Mouse (Mus musculus): Measurements from ENCODE around the gene Stpg3.
A peak's percentile ranks its signal among the peaks of the same experiment; 100 is the strongest.

The Stpg3 gene

GRCm38 (mm10) chr2:25207593-25207992 lies 6.8 kb downstream of the Stpg3 start:
- no peak for DNase-seq (ENCODE audit: low spot score)

- no peak for DNase-seq (ENCODE audit: low spot score)
Observed at GRCm38 (mm10) chr2:25203631-25204214, 10.7 kb downstream of the Stpg3 start.

GRCm38 (mm10) chr2:25200631-25201030 lies 13.8 kb downstream of the Stpg3 start:
- no peak for DNase-seq (ENCODE audit: low spot score)

- no peak for DNase-seq (ENCODE audit: low spot score)
Observed at GRCm38 (mm10) chr2:25197946-25198345, 16.5 kb downstream of the Stpg3 start.

GRCm38 (mm10) chr2:25197191-25197590 lies 17.2 kb downstream of the Stpg3 start:
- no peak for DNase-seq (ENCODE audit: low spot score)

- DNase-seq (ENCODE audit: low spot score), result peak; percentile 73
Observed at GRCm38 (mm10) chr2:25196172-25196954, 18.1 kb downstream of the Stpg3 start, which contains the start of gene Tor4a. Gene Tor4a (minus strand): TSS chr2:25196886.

GRCm38 (mm10) chr2:25195211-25196156 lies 19.0 kb downstream of the Stpg3 start:
- DNase-seq (ENCODE audit: low spot score), result peak; percentile 48

GRCm38 (mm10) chr2:25194486-25195171 lies 19.8 kb downstream of the Stpg3 start:
- DNase-seq (ENCODE audit: low spot score), result no peak

- no peak for DNase-seq (ENCODE audit: low spot score)
Observed at GRCm38 (mm10) chr2:25194006-25194405, 20.4 kb downstream of the Stpg3 start.

GRCm38 (mm10) chr2:25193330-25193770 lies 21.1 kb downstream of the Stpg3 start:
- peak; percentile 78 for DNase-seq (ENCODE audit: low spot score)

GRCm38 (mm10) chr2:25187841-25188240 lies 26.6 kb downstream of the Stpg3 start:
- no peak for DNase-seq (ENCODE audit: low spot score)

GRCm38 (mm10) chr2:25186575-25186930 lies 27.9 kb downstream of the Stpg3 start:
- DNase-seq (ENCODE audit: low spot score), result no peak

- peak; percentile 54 for DNase-seq (ENCODE audit: low spot score)
Observed at GRCm38 (mm10) chr2:25185625-25186574, 28.5 kb downstream of the Stpg3 start.

- no peak for DNase-seq (ENCODE audit: low spot score)
Observed at GRCm38 (mm10) chr2:25184496-25184895, 29.9 kb downstream of the Stpg3 start.

GRCm38 (mm10) chr2:25183336-25183735 lies 31.1 kb downstream of the Stpg3 start:
- no peak for DNase-seq (ENCODE audit: low spot score)

GRCm38 (mm10) chr2:25182664-25183063 lies 31.8 kb downstream of the Stpg3 start:
- no peak for DNase-seq (ENCODE audit: low spot score)

- DNase-seq (ENCODE audit: low spot score), result no peak
Observed at GRCm38 (mm10) chr2:25181891-25182397, 32.5 kb downstream of the Stpg3 start.

GRCm38 (mm10) chr2:25180973-25181890 lies 33.2 kb downstream of the Stpg3 start:
- peak; percentile 33 for DNase-seq (ENCODE audit: low spot score)

- peak; percentile 86 for DNase-seq (ENCODE audit: low spot score)
Observed at GRCm38 (mm10) chr2:25180478-25180903, 33.9 kb downstream of the Stpg3 start, which contains the start of gene Nrarp. Gene Nrarp (plus strand): TSS chr2:25180758.
